Mouse (Mus musculus) stomach, embryonic 16.5 days (tissue): ENCODE data around the gene Fryl. TPM values are rescaled to one million over a fixed set of nuclear protein-coding genes. Genes with fewer than 3 reads are reported as not detected.

Experiments
- ATAC-seq: fragments of 200-750 bp; cut with Nextera tagmentation; 2 replicates; pipeline ENCODE4 v1.8.0; 2017; ENCODE audit warnings: moderate number of reproducible peaks, moderate TSS enrichment; ENCODE audit not compliant: insufficient read depth, low FRiP score
- H3K27ac ChIP-seq: fragments of 300-500 bp; sonication (generic); 2 replicates; pipeline ENCODE4 v1.5.1; 2014; ENCODE audit warnings: low read length
- H3K27me3 ChIP-seq: fragments of 300-500 bp; sonication (generic); 2 replicates; pipeline ENCODE4 v1.6.1; 2014; ENCODE audit warnings: low read length, control low read depth, mixed read lengths; ENCODE audit not compliant: control insufficient read depth, insufficient read depth
- H3K36me3 ChIP-seq: fragments of 300-500 bp; sonication (generic); 2 replicates; pipeline ENCODE4 v1.6.1; 2014; ENCODE audit warnings: low read length; ENCODE audit not compliant: control insufficient read depth, insufficient read depth
- H3K4me1 ChIP-seq: fragments of 300-500 bp; sonication (generic); 2 replicates; pipeline ENCODE4 v1.6.1; 2014; ENCODE audit warnings: low read length, control low read depth, mixed read lengths; ENCODE audit not compliant: control insufficient read depth, insufficient read depth
- H3K4me2 ChIP-seq: fragments of 300-500 bp; sonication (generic); 2 replicates; pipeline ENCODE4 v1.6.1; 2014; ENCODE audit warnings: low read depth, low read length, mixed read lengths
- H3K4me3 ChIP-seq: fragments of 300-500 bp; sonication (generic); replicated peaks from 2 replicates; pipeline ENCODE4 v1.5.1; 2014; ENCODE audit warnings: mild to moderate bottlenecking, low read length
- H3K9ac ChIP-seq: fragments of 300-500 bp; sonication (generic); 2 replicates; pipeline ENCODE4 v1.6.1; 2014; ENCODE audit warnings: low read length
- H3K9me3 ChIP-seq: fragments of 300-500 bp; sonication (generic); replicated peaks from 2 replicates; pipeline ENCODE4 v1.6.1; 2016; ENCODE audit warnings: low read length, control low read depth; ENCODE audit not compliant: control insufficient read depth
- WGBS: fragments of 180-500 bp; shearing (Covaris S2); extraction: QIAGEN DNeasy Blood & Tissue Kit; methylation state at CpG from one replicate; pipeline ENCODE4 v1.1.7; 2014; 5-methylcytosine and 5-hydroxymethylcytosine counted together
- polyA plus RNA-seq: library from polyadenylated mRNA; unstranded; fragments of >200 nt; fragmentation: Nextera tagmentation; extraction: Ambion mirVana; gene quantifications from 2 replicates; pipeline ENCODE4 v1.2.1, GENCODE M21; 2015

The Fryl gene
- polyA plus RNA-seq, 1 experiment from 2014 or later = 31.6 TPM

DNA sequence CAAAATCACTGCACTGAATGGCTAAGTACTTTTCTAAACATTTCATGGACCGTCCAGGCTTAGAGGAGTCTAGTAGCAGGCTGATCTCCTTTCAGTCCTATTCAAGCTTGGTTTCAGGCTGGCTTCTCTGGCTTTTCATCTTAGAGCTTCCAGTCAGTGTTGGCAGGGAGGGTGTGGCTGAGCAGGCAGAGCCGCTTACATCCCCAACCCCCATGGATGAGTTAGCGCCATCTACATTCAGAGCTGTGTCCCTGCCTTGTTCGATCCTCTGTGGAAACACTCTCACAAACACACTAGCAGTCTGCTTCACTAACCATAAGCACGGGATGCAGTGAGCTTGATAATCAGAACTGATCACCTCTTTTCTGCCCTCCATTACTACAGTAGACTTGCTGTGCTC is 283.5 kb downstream of the Fryl start:
- Histone ChIP-seq H3K4me2 (no peak overlapping the region), H3K36me3 (no peaks in the 10 kb centered on the region), H3K9ac (no peak overlapping the region), H3K4me3 (no peak overlapping the region), H3K9me3 (no peaks in the 10 kb centered on the region), H3K27me3 (no peaks in the 10 kb centered on the region), H3K27ac (peak overlapping the region; percentile 66), H3K4me1 (0 out of 2 replicates have a peak, but pooled peaks cover 6% of the 10 kb centered on the region)
- no peak for ATAC-seq
- WGBS = 58% methylated on average over 5 of the region's 5 CpGs

- WGBS = 53% methylated on average over 4 of the region's 4 CpGs
- Histone ChIP-seq H3K4me1 (0 out of 2 replicates have a peak, but pooled peaks cover 6% of the 10 kb centered on the region), H3K36me3 (no peaks in the 10 kb centered on the region), H3K27me3 (no peaks in the 10 kb centered on the region), H3K4me3 (no peak overlapping the region), H3K27ac (peak overlapping the region; percentile 66), H3K4me2 (no peak overlapping the region), H3K9ac (no peak overlapping the region), H3K9me3 (no peaks in the 10 kb centered on the region)
- peak; percentile 37; the same call in 1 of the 2 replicates for ATAC-seq
Observed at GRCm38 (mm10) chr5:72972435-72972834, 284.0 kb downstream of the Fryl start.

Other genes with a start within 250 kb of the Fryl start
- gene Slc10a4, start 249.7 kb downstream of the Fryl start, polyA plus RNA-seq = 8.1 and 9.1 TPM in 2 replicates
- 256 and 260 TPM in 2 replicates for gene Ociad1, start 36.2 kb upstream of the Fryl start, polyA plus RNA-seq
- 93.9 and 103 TPM in 2 replicates for gene Ociad2, start 84.4 kb upstream of the Fryl start, polyA plus RNA-seq
- gene Cwh43, start 149.5 kb upstream of the Fryl start, polyA plus RNA-seq = 5.4 and 5.6 TPM in 2 replicates
- 19.3 and 20.7 TPM in 2 replicates for gene Dcun1d4, start 224.4 kb upstream of the Fryl start, polyA plus RNA-seq